Comparison of ENCODE assay signal across 28 mouse cellular contexts in genomic region chr1:171212854-171213253, GRCm38 (mm10). TPM values are rescaled to one million over a fixed set of nuclear protein-coding genes. Genes with fewer than 3 reads are reported as not detected.
"Had no signal": no experiment of that assay in that cellular context is flagged by ENCODE, and none has a peak within 500 bp of the region (broad histone marks: within the 10 kb centered on the region; RNA-seq: fewer than 3 reads in every experiment).

No protein-coding gene starts in this region.

- ATAC-seq: forebrain, postnatal 0 days; hindbrain, postnatal 0 days had no signal

- H3K27ac ChIP-seq: heart, embryonic 13.5 days; heart, embryonic 15.5 days; hindbrain, embryonic 13.5 days; hindbrain, embryonic 15.5 days; hindbrain, postnatal 0 days; kidney, embryonic 15.5 days; kidney, postnatal 0 days; left cerebral cortex, adult 2 months; limb, embryonic 10.5 days; limb, embryonic 12.5 days; liver, embryonic 13.5 days had no signal

- H3K4me2 ChIP-seq: heart, embryonic 11.5 days; heart, embryonic 13.5 days; heart, embryonic 15.5 days; hindbrain, embryonic 13.5 days; hindbrain, embryonic 15.5 days; kidney, embryonic 15.5 days; limb, embryonic 12.5 days; liver, embryonic 13.5 days had no signal

- H3K9me3 ChIP-seq: heart, embryonic 13.5 days; heart, embryonic 15.5 days; hindbrain, embryonic 13.5 days; hindbrain, embryonic 15.5 days; kidney, embryonic 15.5 days; limb, embryonic 10.5 days; limb, embryonic 12.5 days; liver, embryonic 13.5 days had no signal

- DNase-seq: forebrain, postnatal 0 days; gastrocnemius, postnatal 14 days; gastrocnemius, postnatal 36 days; heart, postnatal 36 days; kidney, adult 11 months; kidney, adult 2 months; kidney, adult 9 months; kidney, postnatal 14 days; kidney, postnatal 36 days; layer of hippocampus, adult 9-11 months; layer of hippocampus, postnatal 36 days; liver, embryonic 13.5 days had no signal

- H3K4me1 ChIP-seq: hindbrain, embryonic 13.5 days; hindbrain, embryonic 15.5 days; limb, embryonic 10.5 days; limb, embryonic 12.5 days had no signal

- H3K27me3 ChIP-seq: heart, embryonic 15.5 days; hindbrain, embryonic 13.5 days; hindbrain, embryonic 15.5 days; kidney, embryonic 15.5 days had no signal

- H3K36me3 ChIP-seq: hindbrain, embryonic 15.5 days; limb, embryonic 10.5 days; liver, embryonic 13.5 days had no signal

- H3K4me3 ChIP-seq: heart, embryonic 13.5 days; heart, embryonic 15.5 days; hindbrain, embryonic 13.5 days; hindbrain, embryonic 15.5 days; kidney, embryonic 15.5 days; left cerebral cortex, adult 2 months; limb, embryonic 10.5 days; limb, embryonic 12.5 days; liver, embryonic 13.5 days had no signal

- H3K9ac ChIP-seq: forebrain, postnatal 0 days; heart, embryonic 13.5 days; heart, embryonic 15.5 days; hindbrain, embryonic 13.5 days; hindbrain, embryonic 15.5 days; kidney, embryonic 15.5 days; limb, embryonic 12.5 days; liver, embryonic 13.5 days had no signal

RNA-seq across cellular contexts. Expression of gene Nr1i3, which starts 0.9 kb away (rescaled TPM):
- total RNA-seq: forebrain, postnatal 0 days; gastrocnemius, adult 18-20 months; gastrocnemius, postnatal 14 days; gastrocnemius, postnatal 36 days; heart, adult 18-20 months; heart, adult 8-10 months; hindbrain, postnatal 0 days; left cerebral cortex, postnatal 14 days had no signal

RNA-seq across cellular contexts. Expression of gene Apoa2, which starts 12.0 kb away (rescaled TPM):
- total RNA-seq: gastrocnemius, postnatal 14 days; hematopoietic stem cell, adult 5-6 weeks; hindbrain, postnatal 0 days had no signal
